Mouse (Mus musculus): ENCODE measurements around the gene Nanos1. TPM values are rescaled to one million over a fixed set of nuclear protein-coding genes. Genes with fewer than 3 reads are reported as not detected.

The Nanos1 gene
- polyA plus RNA-seq, 1 experiment from 2014 or later: 3.9 TPM

GRCm38 (mm10) chr19:60797415-60797814, 41.6 kb downstream of the Nanos1 start:
- WGBS: 92% methylated on average over 2 of the region's 2 CpGs
- no peak overlapping the region for H3K4me2 ChIP-seq
- H3K4me3 ChIP-seq (ENCODE audit: low read depth, low read length): no peak overlapping the region
- DNase-seq (ENCODE audit: low spot score, missing footprints) (no peak), ATAC-seq (ENCODE audit: low FRiP score) (no peak)
- no peaks in the 10 kb centered on the region for H3K9me3 ChIP-seq (ENCODE audit: control insufficient read depth, low read length)
- no peaks in the 10 kb centered on the region for H3K27me3 ChIP-seq (ENCODE audit: control insufficient read depth, insufficient read depth, low read length)
- no peak overlapping the region for H3K9ac ChIP-seq (ENCODE audit: low read length)
- H3K4me1 ChIP-seq (ENCODE audit: control insufficient read depth, insufficient read depth, low read length): no peaks in the 10 kb centered on the region
- H3K27ac ChIP-seq (ENCODE audit: low read depth, low read length): no peak overlapping the region
- no peaks in the 10 kb centered on the region for H3K36me3 ChIP-seq (ENCODE audit: control insufficient read depth, insufficient read depth, low read length)

GRCm38 (mm10) chr19:60799867-60800569, 44.2 kb downstream of the Nanos1 start:
- WGBS: 79% methylated on average over 7 of the region's 7 CpGs
- no peak overlapping the region for H3K9ac ChIP-seq (ENCODE audit: low read length)
- no peaks in the 10 kb centered on the region for H3K4me1 ChIP-seq (ENCODE audit: control insufficient read depth, insufficient read depth, low read length)
- H3K36me3 ChIP-seq (ENCODE audit: control insufficient read depth, insufficient read depth, low read length): no peaks in the 10 kb centered on the region
- ATAC-seq (ENCODE audit: low FRiP score) (no peak), DNase-seq (ENCODE audit: low spot score, missing footprints) (no peak)
- H3K27me3 ChIP-seq (ENCODE audit: control insufficient read depth, insufficient read depth, low read length): no peaks in the 10 kb centered on the region
- H3K9me3 ChIP-seq (ENCODE audit: control insufficient read depth, low read length): no peaks in the 10 kb centered on the region
- H3K4me3 ChIP-seq (ENCODE audit: low read depth, low read length): no peak overlapping the region
- H3K27ac ChIP-seq (ENCODE audit: low read depth, low read length): no peak overlapping the region
- no peak overlapping the region for H3K4me2 ChIP-seq

DNA sequence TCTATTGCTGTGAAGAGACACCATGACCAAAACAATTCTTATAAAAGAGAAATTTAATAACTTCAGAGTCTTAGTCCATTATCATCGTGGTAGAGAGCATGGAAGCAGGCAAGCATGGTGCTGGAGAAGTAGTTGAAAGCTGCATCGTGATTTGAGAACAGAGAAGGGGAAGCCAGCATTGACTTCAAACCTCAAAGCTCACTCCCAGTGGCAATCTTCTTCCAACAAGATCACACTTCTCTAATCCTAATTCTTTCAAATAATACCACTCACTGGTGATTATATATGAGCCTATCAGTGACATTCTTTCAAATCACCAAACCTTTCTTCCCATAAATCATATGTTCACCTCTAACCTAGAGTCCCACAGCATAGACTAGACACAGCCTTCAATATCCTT, 49.1 kb downstream of the Nanos1 start:
- DNase-seq (ENCODE audit: low spot score, missing footprints): no peak
- Histone ChIP-seq H3K27ac (ENCODE audit: low read depth, low read length) (no peak overlapping the region), H3K36me3 (ENCODE audit: control insufficient read depth, insufficient read depth, low read length) (no peaks in the 10 kb centered on the region), H3K4me2 (no peak overlapping the region), H3K4me1 (ENCODE audit: control insufficient read depth, insufficient read depth, low read length) (no peaks in the 10 kb centered on the region), H3K27me3 (ENCODE audit: control insufficient read depth, insufficient read depth, low read length) (no peaks in the 10 kb centered on the region), H3K4me3 (ENCODE audit: low read depth, low read length) (no peak overlapping the region), H3K9me3 (ENCODE audit: control insufficient read depth, low read length) (no peaks in the 10 kb centered on the region), H3K9ac (ENCODE audit: low read length) (no peak overlapping the region)
- 69% methylated on average over 2 of the region's 2 CpGs for WGBS
- ATAC-seq (ENCODE audit: low FRiP score): no peak

Small RNA genes lying within 50 kb of the gene (microRNA-seq; reads per million reads assigned to microRNA genes)
- gene mmu-mir-3084-1: not detected

Other genes starting within 250 kb of the Nanos1 start
- 34.6 and 36.5 TPM in 2 replicates for gene Cacul1, start 175.0 kb upstream of the Nanos1 start, polyA plus RNA-seq (2014; fragmentation: Nextera tagmentation; extraction: Ambion mirVana)
- gene Eif3a, start 34.7 kb downstream of the Nanos1 start, polyA plus RNA-seq (2014; fragmentation: Nextera tagmentation; extraction: Ambion mirVana): 164 and 171 TPM in 2 replicates
- 44.1 and 45.7 TPM in 2 replicates for gene Fam45a, start 55.6 kb downstream of the Nanos1 start, polyA plus RNA-seq (2014; fragmentation: Nextera tagmentation; extraction: Ambion mirVana)
- 16.5 and 18.2 TPM in 2 replicates for gene Sfxn4, start 105.5 kb downstream of the Nanos1 start, polyA plus RNA-seq (2014; fragmentation: Nextera tagmentation; extraction: Ambion mirVana)
- gene Prdx3, start 118.6 kb downstream of the Nanos1 start, polyA plus RNA-seq (2014; fragmentation: Nextera tagmentation; extraction: Ambion mirVana): 122 and 132 TPM in 2 replicates
- 2.7 and 2.8 TPM in 2 replicates for gene Grk5, start 133.8 kb downstream of the Nanos1 start, polyA plus RNA-seq (2014; fragmentation: Nextera tagmentation; extraction: Ambion mirVana)